Mouse (Mus musculus): ENCODE measurements around the gene Tymp.

The Tymp gene

GRCm38 (mm10) chr15:89376957-89377356, at the start of gene Tymp:
TSS of gene Tymp (minus strand) at chr15:89377039.
- DNase-seq: no peak

- peak in 1 of 2 experiments; percentile 30 for DNase-seq
Observed at GRCm38 (mm10) chr15:89425711-89426121, 48.9 kb upstream of the Tymp start, which contains the start of gene Cpt1b. TSS of gene Cpt1b (minus strand) at chr15:89425863.

- DNase-seq: no peak
Observed at GRCm38 (mm10) chr15:89424621-89425020, 47.8 kb upstream of the Tymp start.

- DNase-seq: no peak
Observed at GRCm38 (mm10) chr15:89421938-89422337, 45.1 kb upstream of the Tymp start.

- no peak for DNase-seq
Observed at GRCm38 (mm10) chr15:89415282-89415681, 38.4 kb upstream of the Tymp start.

GRCm38 (mm10) chr15:89410118-89410517, 33.3 kb upstream of the Tymp start, which contains the start of gene Syce3:
TSS of gene Syce3 (minus strand) at chr15:89410503.
- no peak for DNase-seq

GRCm38 (mm10) chr15:89406691-89407090, 29.9 kb upstream of the Tymp start:
- no peak for DNase-seq

- DNase-seq: no peak
Observed at GRCm38 (mm10) chr15:89404831-89405623, 28.2 kb upstream of the Tymp start.

- DNase-seq: no peak
Observed at GRCm38 (mm10) chr15:89402471-89402870, 25.6 kb upstream of the Tymp start.

GRCm38 (mm10) chr15:89399716-89400115, 22.9 kb upstream of the Tymp start:
- DNase-seq: no peak

- DNase-seq: no peak
Observed at GRCm38 (mm10) chr15:89398146-89398545, 21.3 kb upstream of the Tymp start.

- DNase-seq: no peak
Observed at GRCm38 (mm10) chr15:89396883-89397282, 20.0 kb upstream of the Tymp start.

GRCm38 (mm10) chr15:89390081-89390480, 13.2 kb upstream of the Tymp start:
- no peak for DNase-seq

GRCm38 (mm10) chr15:89387127-89387526, 10.3 kb upstream of the Tymp start:
- DNase-seq: no peak

- no peak for DNase-seq
Observed at GRCm38 (mm10) chr15:89384617-89385016, 7.8 kb upstream of the Tymp start, which contains the start of gene Klhdc7b. TSS of gene Klhdc7b (plus strand) at chr15:89384917.

- DNase-seq: peak in 1 of 2 experiments; percentile 35
Observed at GRCm38 (mm10) chr15:89379429-89379828, 2.6 kb upstream of the Tymp start.

- DNase-seq: peak; percentile 45 to 52
Observed at GRCm38 (mm10) chr15:89378831-89379401, 2.1 kb upstream of the Tymp start, which contains the start of gene Odf3b. TSS of gene Odf3b (minus strand) at chr15:89379282.

- no peak for DNase-seq
Observed at GRCm38 (mm10) chr15:89377938-89378828, 1.3 kb upstream of the Tymp start.

GRCm38 (mm10) chr15:89377362-89377761, 523 bp upstream of the Tymp start:
- no peak for DNase-seq

GRCm38 (mm10) chr15:89376040-89376439, 799 bp downstream of the Tymp start:
- DNase-seq: no peak

GRCm38 (mm10) chr15:89374801-89375534, 1.9 kb downstream of the Tymp start:
- no peak for DNase-seq

GRCm38 (mm10) chr15:89374340-89374739, 2.5 kb downstream of the Tymp start:
- DNase-seq: no peak
